Mouse (Mus musculus) stomach, postnatal 0 days (tissue): ENCODE data around the gene Cacnb1.

Experiments
- CTCF ChIP-seq: IDR thresholded peaks from 2 replicates; pipeline ENCODE4 v1.5.1; 2016; ENCODE audit warnings: antibody characterized with exemption, low read depth, mild to moderate bottlenecking, moderate library complexity
- EP300 ChIP-seq: optimal IDR thresholded peaks from 2 replicates; pipeline ENCODE3; 2016; ENCODE audit warnings: antibody characterized with exemption

GRCm38 (mm10) chr11:98061904-98062562, 39.2 kb upstream of the Cacnb1 start:
- TF ChIP-seq EP300, result no peak
- TF ChIP-seq CTCF, result no peak
